Mouse (Mus musculus) cerebellum, postnatal 25 days (tissue): ENCODE measurements around the gene Mapk8.

ENCODE experiments used
- DNase-seq, 2 experiments: peaks; one replicate each; pipeline ENCODE4 v3.0.0; 2021; ENCODE audit warnings: mixed read lengths in 2 of 2

Mapk8 gene

GRCm38 (mm10) chr14:33398065-33398860 lies 48.7 kb downstream of the Mapk8 start:
- DNase-seq, result no peak

- DNase-seq, result peak; percentile 63 to 79
These were observed 66.0 kb downstream of the Mapk8 start for GRCm38 (mm10) chr14:33380830-33381457.

- no peak for DNase-seq
These were observed 68.2 kb downstream of the Mapk8 start for GRCm38 (mm10) chr14:33378723-33379122.

GRCm38 (mm10) chr14:33377211-33377610 lies 69.7 kb downstream of the Mapk8 start:
- no peak for DNase-seq

- no peak for DNase-seq
These were observed 72.9 kb downstream of the Mapk8 start for GRCm38 (mm10) chr14:33374089-33374488.

GRCm38 (mm10) chr14:33373271-33373670 lies 73.7 kb downstream of the Mapk8 start:
- no peak for DNase-seq

GRCm38 (mm10) chr14:33371248-33371647 lies 75.7 kb downstream of the Mapk8 start:
- DNase-seq, result peak; percentile 66 to 78

GRCm38 (mm10) chr14:33370056-33370455 lies 76.9 kb downstream of the Mapk8 start:
- peak; percentile 22 to 29 for DNase-seq

GRCm38 (mm10) chr14:33369375-33369774 lies 77.6 kb downstream of the Mapk8 start:
- DNase-seq, result peak; percentile 53 to 60

GRCm38 (mm10) chr14:33366891-33367777 lies 79.8 kb downstream of the Mapk8 start:
- DNase-seq, result no peak

GRCm38 (mm10) chr14:33364061-33364460 lies 82.9 kb downstream of the Mapk8 start:
- no peak for DNase-seq

GRCm38 (mm10) chr14:33363611-33364010 lies 83.3 kb downstream of the Mapk8 start:
- no peak for DNase-seq

- DNase-seq, result no peak
These were observed 84.2 kb downstream of the Mapk8 start for GRCm38 (mm10) chr14:33362807-33363206.

- DNase-seq, result no peak
These were observed 84.8 kb downstream of the Mapk8 start for GRCm38 (mm10) chr14:33362122-33362521.

- DNase-seq, result no peak
These were observed 85.4 kb downstream of the Mapk8 start for GRCm38 (mm10) chr14:33361546-33361945.

GRCm38 (mm10) chr14:33358891-33359290 lies 88.1 kb downstream of the Mapk8 start:
- no peak for DNase-seq

GRCm38 (mm10) chr14:33357600-33358368 lies 89.2 kb downstream of the Mapk8 start:
- no peak for DNase-seq

- no peak for DNase-seq
These were observed 91.7 kb downstream of the Mapk8 start for GRCm38 (mm10) chr14:33355276-33355675.

GRCm38 (mm10) chr14:33352890-33353289 lies 94.1 kb downstream of the Mapk8 start:
- no peak for DNase-seq

GRCm38 (mm10) chr14:33351984-33352722 lies 94.8 kb downstream of the Mapk8 start:
- no peak for DNase-seq

GRCm38 (mm10) chr14:33351019-33351418 lies 95.9 kb downstream of the Mapk8 start:
- peak in 1 of 2 experiments; percentile 38 for DNase-seq

- DNase-seq, result no peak
These were observed 98.8 kb downstream of the Mapk8 start for GRCm38 (mm10) chr14:33348146-33348545.
